Mouse (Mus musculus): ENCODE measurements at regions not wholly inside any gene's neighbourhood (a gene's known extent, or its start where the extent isn't known, plus 50 kb on each side); places are given as distances from the start of the nearest gene placed in this dataset.

DNA sequence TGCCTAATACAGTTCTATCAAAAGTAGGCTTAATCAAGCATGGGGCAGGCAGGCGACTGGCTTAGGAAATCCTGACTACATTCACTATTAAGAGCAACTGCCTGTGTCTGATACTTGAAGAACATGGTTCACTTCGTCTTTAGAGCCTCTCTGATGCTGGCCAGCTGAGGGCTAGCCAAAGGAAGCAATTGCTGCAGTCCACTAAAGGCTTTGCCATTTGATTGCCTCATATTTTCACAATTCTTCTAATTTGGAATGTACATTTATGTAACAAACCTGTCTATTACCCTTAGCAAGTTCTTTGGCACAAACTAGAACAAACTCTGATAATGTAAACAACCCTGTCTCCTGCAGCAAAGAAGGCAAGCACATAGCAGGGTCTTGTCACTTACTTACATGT is 505.2 kb downstream of the Nfib start:
- Histone ChIP-seq H3K27ac (no peak overlapping the region), H3K4me3 (no peak overlapping the region), H3K4me1 (ENCODE audit: control insufficient read depth, insufficient read depth, low read length) (peaks cover 2% of the 10 kb centered on the region), H3K9ac (ENCODE audit: low read depth, low read length) (no peak overlapping the region), H3K27me3 (ENCODE audit: control insufficient read depth, insufficient read depth, low read length) (no peaks in the 10 kb centered on the region), H3K79me2 (replicated peaks; ENCODE audit: control insufficient read depth, insufficient read depth, low read length) (no peaks in the 10 kb centered on the region), H3K36me3 (ENCODE audit: control insufficient read depth, insufficient read depth, low read length) (no peaks in the 10 kb centered on the region)
- intact Hi-C loops (cut with DNase I) = no loop called here
- WGBS = 52% methylated on average over 2 of the region's 2 CpGs
- peak; percentile 23 to 27 for DNase-seq
- TF ChIP-seq CTCF (IDR thresholded peaks at IDR 0.05) (no peak), POLR2A (IDR thresholded peaks at IDR 0.05; ENCODE audit: insufficient read depth, low read depth, low read length) (no peak), EP300 (IDR thresholded peaks at IDR 0.05; ENCODE audit: insufficient read depth, low read depth, low read length) (no peak)

DNA sequence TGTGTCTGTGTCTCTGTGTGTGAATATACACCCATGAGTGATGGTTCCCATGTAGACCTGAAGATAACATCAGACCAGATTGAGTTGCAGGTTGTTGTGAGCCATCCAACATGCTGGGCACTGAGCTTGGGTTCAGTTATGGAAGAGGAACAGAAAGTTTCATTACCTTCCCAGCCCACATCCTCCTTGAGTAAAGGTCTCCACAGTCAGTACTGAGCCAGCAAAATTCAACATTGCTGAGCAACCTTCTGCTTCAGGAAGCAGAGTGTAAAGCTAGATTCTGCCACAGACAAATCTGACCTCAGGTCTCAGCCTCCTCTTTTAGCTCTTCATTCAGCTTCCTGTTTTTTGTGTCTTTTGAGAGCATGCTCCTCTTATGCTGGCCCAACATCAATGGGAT is 506.4 kb downstream of the Nfib start:
- intact Hi-C loops (cut with DNase I) = loop anchor here (10.0 kb wide), 1 partner anchor 634 kb away; no protein-coding TSS in a partner anchor
- no peak for TF ChIP-seq CTCF (IDR thresholded peaks at IDR 0.05)
- TF ChIP-seq EP300 (IDR thresholded peaks at IDR 0.05; ENCODE audit: insufficient read depth, low read depth, low read length) = no peak
- no peak for TF ChIP-seq POLR2A (IDR thresholded peaks at IDR 0.05; ENCODE audit: insufficient read depth, low read depth, low read length)
- H3K9ac ChIP-seq (ENCODE audit: low read depth, low read length) = no peak overlapping the region
- no peaks in the 10 kb centered on the region for H3K79me2 ChIP-seq (replicated peaks; ENCODE audit: control insufficient read depth, insufficient read depth, low read length)
- peaks cover 2% of the 10 kb centered on the region for H3K4me1 ChIP-seq (ENCODE audit: control insufficient read depth, insufficient read depth, low read length)
- no peak overlapping the region for H3K27ac ChIP-seq
- no peak for DNase-seq
- no peaks in the 10 kb centered on the region for H3K27me3 ChIP-seq (ENCODE audit: control insufficient read depth, insufficient read depth, low read length)
- no peaks in the 10 kb centered on the region for H3K36me3 ChIP-seq (ENCODE audit: control insufficient read depth, insufficient read depth, low read length)
- no peak overlapping the region for H3K4me3 ChIP-seq

DNA sequence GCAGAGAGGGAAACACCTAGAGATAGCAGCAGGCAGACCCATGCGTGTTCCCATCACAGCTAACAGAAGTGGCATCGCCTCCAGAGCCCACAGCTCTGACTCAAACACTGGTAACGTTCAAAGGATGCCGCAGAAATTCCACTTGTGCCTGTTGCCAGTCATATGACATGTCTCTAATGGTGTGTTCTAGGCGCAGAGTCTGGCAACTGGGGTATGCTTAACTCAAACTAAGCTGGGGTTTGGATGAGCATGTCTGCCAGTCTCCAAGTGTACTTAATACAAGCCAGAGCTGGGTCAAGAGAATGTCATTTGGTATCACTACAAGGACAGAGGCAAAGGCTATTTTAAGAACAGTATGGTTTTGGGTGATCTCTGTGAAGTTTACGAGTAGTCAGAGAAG is 507.9 kb downstream of the Nfib start:
- intact Hi-C loops (cut with DNase I) = loop anchor here (10.0 kb wide), 1 partner anchor 633 kb away; no protein-coding TSS in a partner anchor
- TF ChIP-seq EP300 (IDR thresholded peaks at IDR 0.05; ENCODE audit: insufficient read depth, low read depth, low read length) = peak; percentile 63; the same call in 1 of the 2 replicates
- no peak for TF ChIP-seq CTCF (IDR thresholded peaks at IDR 0.05)
- H3K9ac ChIP-seq (ENCODE audit: low read depth, low read length) = 0 out of 2 replicates have a peak overlapping the region, but pooled peaks have one; percentile 16

DNA sequence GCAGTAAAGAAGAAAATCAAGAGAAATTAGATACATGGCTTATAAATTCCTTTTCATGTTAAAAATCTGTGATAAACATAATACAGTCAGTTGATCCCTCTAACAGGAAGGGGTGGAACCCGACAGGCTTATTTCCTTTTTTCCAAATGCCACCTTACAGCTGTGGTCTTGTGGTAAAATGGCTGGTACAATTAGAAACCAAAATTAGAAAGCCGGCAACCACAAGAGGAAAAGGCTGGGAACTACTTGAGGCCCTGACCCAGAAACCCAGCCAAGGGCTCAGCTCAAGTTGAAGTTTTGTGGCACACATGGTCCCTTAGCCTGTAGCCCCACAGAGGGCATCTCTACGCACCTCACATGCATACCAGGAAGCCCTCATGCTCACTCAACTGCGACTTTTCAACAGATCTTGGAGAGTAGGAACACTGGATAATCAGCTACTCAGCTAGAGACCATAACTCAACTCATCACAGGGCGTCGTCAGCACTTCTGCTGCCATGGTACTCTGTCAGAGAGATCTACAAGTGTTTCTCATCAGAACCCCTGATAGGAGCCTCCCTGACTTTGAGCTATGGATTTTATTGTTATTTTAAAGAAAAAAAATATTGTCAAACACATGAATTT is 509.4 kb downstream of the Nfib start:
- no peaks in the 10 kb centered on the region for H3K36me3 ChIP-seq (ENCODE audit: control insufficient read depth, insufficient read depth, low read length)
- 65% methylated on average over 6 of the region's 6 CpGs for whole genome bisulfite sequencing
- no peaks in the 10 kb centered on the region for H3K27me3 ChIP-seq (ENCODE audit: control insufficient read depth, insufficient read depth, low read length)
- H3K27ac ChIP-seq = no peak overlapping the region
- H3K4me3 ChIP-seq = no peak overlapping the region
- TF ChIP-seq EP300 (IDR thresholded peaks at IDR 0.05; ENCODE audit: insufficient read depth, low read depth, low read length) (no peak), CTCF (IDR thresholded peaks at IDR 0.05) (no peak), POLR2A (IDR thresholded peaks at IDR 0.05; ENCODE audit: insufficient read depth, low read depth, low read length) (no peak)
- intact Hi-C loops (cut with DNase I) = loop anchor here (10.0 kb wide), 1 partner anchor 631 kb away; no protein-coding TSS in a partner anchor
- no peak overlapping the region for H3K9ac ChIP-seq (ENCODE audit: low read depth, low read length)
- no peak for DNase-seq
- H3K4me1 ChIP-seq (ENCODE audit: control insufficient read depth, insufficient read depth, low read length) = peaks cover 2% of the 10 kb centered on the region
- no peaks in the 10 kb centered on the region for H3K79me2 ChIP-seq (replicated peaks; ENCODE audit: control insufficient read depth, insufficient read depth, low read length)

More for the DNA sequence above, 507.9 kb downstream of the Nfib start:
- DNase-seq = peak; percentile 26 to 53
- Histone ChIP-seq H3K36me3 (ENCODE audit: control insufficient read depth, insufficient read depth, low read length) (no peaks in the 10 kb centered on the region), H3K27ac (peak overlapping the region; percentile 69), H3K79me2 (replicated peaks; ENCODE audit: control insufficient read depth, insufficient read depth, low read length) (no peaks in the 10 kb centered on the region), H3K4me3 (no peak overlapping the region), H3K27me3 (ENCODE audit: control insufficient read depth, insufficient read depth, low read length) (no peaks in the 10 kb centered on the region), H3K4me1 (ENCODE audit: control insufficient read depth, insufficient read depth, low read length) (peaks cover 2% of the 10 kb centered on the region)
- WGBS = 60% methylated on average over 6 of the region's 6 CpGs

DNA sequence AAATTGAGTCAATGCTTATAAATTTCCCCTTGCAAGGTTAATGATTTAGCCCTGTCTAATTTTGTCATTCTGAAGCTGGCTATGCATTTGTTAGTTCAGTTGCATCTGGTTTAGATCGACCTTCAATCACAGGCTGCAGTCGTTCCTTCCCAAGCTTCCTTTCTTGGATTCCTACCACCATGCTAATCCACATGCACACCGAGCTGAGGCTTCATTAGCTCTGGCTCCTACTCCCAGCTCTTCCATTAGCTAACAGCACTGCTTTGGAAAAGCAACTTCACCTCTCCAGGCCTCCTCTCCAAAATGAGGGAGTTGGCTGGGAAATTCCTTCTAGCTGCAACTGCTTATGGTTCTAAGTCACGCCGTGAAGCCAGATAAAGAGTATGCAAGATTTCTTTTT is 511.6 kb downstream of the Nfib start:
- no peaks in the 10 kb centered on the region for H3K27me3 ChIP-seq (ENCODE audit: control insufficient read depth, insufficient read depth, low read length)
- H3K36me3 ChIP-seq (ENCODE audit: control insufficient read depth, insufficient read depth, low read length) = no peaks in the 10 kb centered on the region
- no peak overlapping the region for H3K4me3 ChIP-seq
- no peak for DNase-seq
- H3K27ac ChIP-seq = no peak overlapping the region
- no peak for TF ChIP-seq CTCF (IDR thresholded peaks at IDR 0.05)
- TF ChIP-seq EP300 (IDR thresholded peaks at IDR 0.05; ENCODE audit: insufficient read depth, low read depth, low read length) = no peak
- no peak for TF ChIP-seq POLR2A (IDR thresholded peaks at IDR 0.05; ENCODE audit: insufficient read depth, low read depth, low read length)
- WGBS = 60% methylated on average over 5 of the region's 5 CpGs
- intact Hi-C loops (cut with DNase I) = loop anchor here (10.0 kb wide), 1 partner anchor 629 kb away; no protein-coding TSS in a partner anchor
- H3K9ac ChIP-seq (ENCODE audit: low read depth, low read length) = no peak overlapping the region
- no peaks in the 10 kb centered on the region for H3K79me2 ChIP-seq (replicated peaks; ENCODE audit: control insufficient read depth, insufficient read depth, low read length)
- H3K4me1 ChIP-seq (ENCODE audit: control insufficient read depth, insufficient read depth, low read length) = peaks cover 2% of the 10 kb centered on the region

DNA sequence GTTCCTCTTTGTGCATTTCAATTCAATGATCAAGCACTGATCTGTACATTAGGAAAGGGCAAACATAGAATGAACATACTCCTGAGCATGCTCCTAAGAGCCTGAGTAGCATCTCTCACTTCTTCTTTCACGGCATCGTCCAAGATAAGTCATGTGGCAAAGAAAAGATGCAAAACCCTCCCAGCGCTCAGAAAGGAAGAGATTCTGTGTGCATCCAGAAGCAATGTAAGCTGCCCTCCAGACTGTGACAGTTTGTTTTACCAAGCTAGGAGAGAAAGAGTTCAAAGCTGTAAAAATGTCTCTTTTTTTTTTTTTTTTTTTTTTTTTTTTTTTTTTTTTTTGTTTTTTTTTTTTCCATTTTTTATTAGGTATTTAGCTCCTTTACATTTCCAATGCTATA is 518.7 kb downstream of the Nfib start:
- no peak overlapping the region for H3K9ac ChIP-seq (ENCODE audit: low read depth, low read length)
- no peak overlapping the region for H3K27ac ChIP-seq
- TF ChIP-seq POLR2A (IDR thresholded peaks at IDR 0.05; ENCODE audit: insufficient read depth, low read depth, low read length) = no peak
- TF ChIP-seq EP300 (IDR thresholded peaks at IDR 0.05; ENCODE audit: insufficient read depth, low read depth, low read length) = no peak
- TF ChIP-seq CTCF (IDR thresholded peaks at IDR 0.05) = no peak
- H3K4me3 ChIP-seq = no peak overlapping the region
- no peaks in the 10 kb centered on the region for H3K4me1 ChIP-seq (ENCODE audit: control insufficient read depth, insufficient read depth, low read length)
- DNase-seq = no peak
- WGBS = 95% methylated on average over 3 of the region's 3 CpGs
- H3K79me2 ChIP-seq (replicated peaks; ENCODE audit: control insufficient read depth, insufficient read depth, low read length) = no peaks in the 10 kb centered on the region
- intact Hi-C loops (cut with DNase I) = no loop called here
- H3K36me3 ChIP-seq (ENCODE audit: control insufficient read depth, insufficient read depth, low read length) = no peaks in the 10 kb centered on the region
- no peaks in the 10 kb centered on the region for H3K27me3 ChIP-seq (ENCODE audit: control insufficient read depth, insufficient read depth, low read length)
